Mouse (Mus musculus): ENCODE measurements at regions not wholly inside any gene's neighbourhood (a gene's known extent, or its start where the extent isn't known, plus 50 kb on each side); places are given as distances from the start of the nearest gene placed in this dataset.

- Histone ChIP-seq H3K4me3 (ENCODE audit: insufficient read depth, low read length) (no peak overlapping the region), H3K27ac (ENCODE audit: insufficient read depth, low read length) (no peak overlapping the region), H3K4me1 (ENCODE audit: control insufficient read depth, insufficient read depth, low read length) (no peaks in the 10 kb centered on the region)
- no peak for TF ChIP-seq POLR2A (IDR thresholded peaks at IDR 0.05; ENCODE audit: low read depth, low read length)
These were observed 157.6 kb upstream of the Chd6 start for GRCm38 (mm10) chr2:161266476-161266875.

DNA sequence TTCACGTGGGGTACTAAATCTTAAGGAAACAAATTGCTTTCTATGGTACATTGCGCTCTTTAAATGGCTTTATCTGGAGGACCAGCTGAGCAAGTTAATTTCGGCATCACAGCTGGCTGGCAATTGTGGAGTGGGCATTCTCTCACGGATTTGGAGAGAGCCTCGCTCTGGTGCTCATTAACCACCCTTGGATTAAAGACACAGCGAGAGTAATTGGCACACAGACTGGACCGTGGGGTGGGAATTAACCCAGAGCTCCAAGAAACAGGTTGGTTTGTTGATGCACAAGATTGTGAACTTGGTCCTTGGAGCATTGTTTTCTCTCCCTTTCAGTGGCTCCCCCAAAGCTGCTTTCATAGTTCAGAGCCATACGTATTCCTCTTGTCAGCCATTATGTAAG, 156.3 kb upstream of the Chd6 start:
- no peaks in the 10 kb centered on the region for H3K4me1 ChIP-seq (ENCODE audit: control insufficient read depth, insufficient read depth, low read length)
- H3K4me3 ChIP-seq (ENCODE audit: insufficient read depth, low read length): no peak overlapping the region
- TF ChIP-seq CTCF (IDR thresholded peaks at IDR 0.05; ENCODE audit: borderline replicate concordance, insufficient read depth, low read length) (no peak), POLR2A (IDR thresholded peaks at IDR 0.05; ENCODE audit: low read depth, low read length) (no peak)
- H3K27ac ChIP-seq (ENCODE audit: insufficient read depth, low read length): no peak overlapping the region

DNA sequence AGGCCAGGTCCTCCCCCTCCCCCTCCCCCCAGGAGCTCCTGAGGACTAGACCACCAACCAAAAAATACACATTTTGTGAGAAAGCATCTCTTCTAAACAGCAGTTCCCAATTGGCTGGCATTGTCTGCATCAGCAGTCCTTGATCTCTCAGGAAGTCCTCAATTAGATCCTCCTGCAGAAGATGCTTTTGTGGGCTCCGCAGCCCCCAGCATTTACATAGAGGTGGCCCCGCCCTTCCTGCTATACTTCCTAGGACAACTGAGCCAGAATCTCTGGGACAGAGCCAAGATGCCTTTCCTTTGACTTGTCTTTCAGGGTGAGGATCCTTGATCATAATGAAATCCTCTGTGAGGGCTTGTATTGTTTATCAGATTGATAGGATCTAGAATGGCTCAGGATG, 143.9 kb upstream of the Chd6 start:
- TF ChIP-seq POLR2A (IDR thresholded peaks at IDR 0.05; ENCODE audit: low read depth, low read length): no peak
- TF ChIP-seq CTCF (IDR thresholded peaks at IDR 0.05; ENCODE audit: borderline replicate concordance, insufficient read depth, low read length): no peak
- H3K4me3 ChIP-seq (ENCODE audit: insufficient read depth, low read length): no peak overlapping the region
- H3K4me1 ChIP-seq (ENCODE audit: control insufficient read depth, insufficient read depth, low read length): no peaks in the 10 kb centered on the region
- H3K27ac ChIP-seq (ENCODE audit: insufficient read depth, low read length): no peak overlapping the region

DNA sequence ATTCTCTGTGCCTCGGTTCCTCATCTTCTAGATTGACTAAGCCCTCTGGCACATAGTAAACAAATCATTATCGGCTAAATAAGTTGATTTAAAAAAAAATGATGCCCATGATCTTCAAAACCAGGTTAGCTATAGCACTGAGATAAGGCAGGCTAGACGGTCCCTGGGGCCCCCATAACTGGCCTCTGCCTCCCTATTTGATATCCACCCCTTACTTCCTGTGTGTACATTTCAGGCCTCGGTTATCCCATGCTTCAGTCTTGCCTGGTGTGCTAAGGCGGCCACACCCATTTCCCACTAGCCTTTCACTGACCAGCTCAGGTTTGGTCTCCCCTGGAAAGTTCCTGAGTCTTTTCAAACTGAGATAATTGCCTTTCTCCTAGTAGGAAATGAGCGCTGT, 132.8 kb upstream of the Chd6 start:
- Histone ChIP-seq H3K4me1 (ENCODE audit: control insufficient read depth, insufficient read depth, low read length) (no peaks in the 10 kb centered on the region), H3K27ac (ENCODE audit: insufficient read depth, low read length) (no peak overlapping the region), H3K4me3 (ENCODE audit: insufficient read depth, low read length) (no peak overlapping the region)
- TF ChIP-seq CTCF (IDR thresholded peaks at IDR 0.05; ENCODE audit: borderline replicate concordance, insufficient read depth, low read length) (no peak), POLR2A (IDR thresholded peaks at IDR 0.05; ENCODE audit: low read depth, low read length) (no peak)

DNA sequence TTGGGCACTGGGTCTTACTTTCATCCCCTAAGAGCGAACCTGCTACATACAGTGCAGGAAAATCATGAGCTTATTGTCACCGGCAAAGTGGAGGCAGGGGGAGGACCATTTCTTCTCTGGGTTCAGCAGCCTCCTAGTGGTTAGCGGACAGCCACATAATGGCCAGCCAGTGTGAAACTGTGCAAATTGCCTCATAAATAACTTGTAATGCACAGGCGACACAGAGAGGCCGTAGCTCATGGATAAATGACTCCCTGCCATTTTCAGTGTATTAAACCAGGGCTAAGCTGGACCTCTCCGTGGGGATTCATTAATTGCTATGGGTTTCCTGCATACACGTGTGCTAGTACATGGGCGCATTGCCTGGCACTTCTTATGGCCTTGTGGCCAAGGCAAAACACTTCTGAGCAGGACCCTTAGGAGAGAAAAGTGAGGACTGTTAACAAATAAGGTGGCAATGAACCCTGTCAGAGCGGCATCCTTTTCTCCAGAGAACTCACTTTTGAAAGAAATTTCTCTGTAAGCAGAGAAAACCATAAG, 128.5 kb upstream of the Chd6 start:
- Histone ChIP-seq H3K4me1 (ENCODE audit: control insufficient read depth, insufficient read depth, low read length) (no peaks in the 10 kb centered on the region), H3K27ac (ENCODE audit: insufficient read depth, low read length) (no peak overlapping the region), H3K4me3 (ENCODE audit: insufficient read depth, low read length) (no peak overlapping the region)
- TF ChIP-seq POLR2A (IDR thresholded peaks at IDR 0.05; ENCODE audit: low read depth, low read length) (no peak), CTCF (IDR thresholded peaks at IDR 0.05; ENCODE audit: borderline replicate concordance, insufficient read depth, low read length) (no peak)

DNA sequence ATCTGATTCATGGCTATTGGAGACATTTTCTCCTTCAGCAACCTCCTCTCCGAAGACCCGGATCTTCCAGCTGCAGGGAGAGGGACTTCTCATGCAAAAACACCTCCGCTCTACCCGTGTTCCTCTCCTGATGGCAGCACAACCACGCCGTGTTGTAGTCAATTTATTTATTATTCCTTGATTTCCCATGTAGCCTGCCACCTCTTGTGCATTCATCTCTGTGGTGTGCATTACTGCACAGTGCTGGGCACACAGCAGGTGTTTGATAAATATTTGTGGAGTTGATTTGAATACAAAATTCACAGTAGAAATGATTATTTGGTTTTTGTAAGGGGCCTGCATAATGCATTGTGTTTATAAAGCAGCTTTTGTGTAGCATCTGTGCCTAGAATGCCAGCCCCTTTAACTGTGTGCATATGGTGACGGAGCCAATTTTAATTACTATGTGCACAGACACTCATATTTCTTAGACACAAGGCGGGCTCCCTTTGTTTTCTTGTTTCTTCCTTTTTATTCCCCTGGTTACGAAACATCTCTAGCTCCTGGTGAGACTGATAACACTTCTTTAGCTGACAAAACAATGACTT, 124.4 kb upstream of the Chd6 start:
- Histone ChIP-seq H3K4me3 (ENCODE audit: insufficient read depth, low read length) (no peak overlapping the region), H3K4me1 (ENCODE audit: control insufficient read depth, insufficient read depth, low read length) (no peaks in the 10 kb centered on the region), H3K27ac (ENCODE audit: insufficient read depth, low read length) (no peak overlapping the region)
- TF ChIP-seq CTCF (IDR thresholded peaks at IDR 0.05; ENCODE audit: borderline replicate concordance, insufficient read depth, low read length) (no peak), POLR2A (IDR thresholded peaks at IDR 0.05; ENCODE audit: low read depth, low read length) (no peak)

GRCm38 (mm10) chr2:161231405-161231804, 122.5 kb upstream of the Chd6 start:
- H3K4me1 ChIP-seq (ENCODE audit: control insufficient read depth, insufficient read depth, low read length): no peaks in the 10 kb centered on the region
- TF ChIP-seq POLR2A (IDR thresholded peaks at IDR 0.05; ENCODE audit: low read depth, low read length) (no peak), CTCF (IDR thresholded peaks at IDR 0.05; ENCODE audit: borderline replicate concordance, insufficient read depth, low read length) (no peak)
- H3K27ac ChIP-seq (ENCODE audit: insufficient read depth, low read length): no peak overlapping the region
- no peak overlapping the region for H3K4me3 ChIP-seq (ENCODE audit: insufficient read depth, low read length)

DNA sequence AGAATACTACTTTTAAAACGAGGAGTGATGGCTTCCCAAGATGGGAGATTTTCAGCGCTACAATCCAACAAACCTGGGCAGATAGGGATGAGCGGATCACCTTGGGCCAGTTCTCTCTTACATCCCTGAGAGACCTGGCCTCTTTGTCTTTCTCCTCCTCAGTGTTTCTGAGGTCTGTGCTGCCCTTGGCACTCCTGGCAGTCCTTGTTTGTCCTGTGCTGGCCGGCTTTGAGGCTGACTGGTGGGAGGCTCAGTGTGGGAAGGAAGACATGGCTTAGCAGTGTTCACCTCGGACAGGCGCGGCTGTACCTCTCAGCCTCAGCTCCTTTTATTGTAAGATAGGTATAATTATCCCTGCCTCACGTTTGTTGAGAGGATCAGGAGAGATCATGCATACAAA, 106.9 kb upstream of the Chd6 start:
- TF ChIP-seq CTCF (IDR thresholded peaks at IDR 0.05; ENCODE audit: borderline replicate concordance, insufficient read depth, low read length): no peak
- TF ChIP-seq POLR2A (IDR thresholded peaks at IDR 0.05; ENCODE audit: low read depth, low read length): no peak
- Histone ChIP-seq H3K27ac (ENCODE audit: insufficient read depth, low read length) (no peak overlapping the region), H3K4me1 (ENCODE audit: control insufficient read depth, insufficient read depth, low read length) (no peaks in the 10 kb centered on the region)

GRCm38 (mm10) chr2:161214681-161215458, 106.0 kb upstream of the Chd6 start:
- no peak for TF ChIP-seq POLR2A (IDR thresholded peaks at IDR 0.05; ENCODE audit: low read depth, low read length)
- peak; percentile 78 for TF ChIP-seq CTCF (IDR thresholded peaks at IDR 0.05; ENCODE audit: borderline replicate concordance, insufficient read depth, low read length)
- Histone ChIP-seq H3K4me1 (ENCODE audit: control insufficient read depth, insufficient read depth, low read length) (no peaks in the 10 kb centered on the region), H3K4me3 (ENCODE audit: insufficient read depth, low read length) (no peak overlapping the region), H3K27ac (ENCODE audit: insufficient read depth, low read length) (no peak overlapping the region)

More for the DNA sequence above, 106.9 kb upstream of the Chd6 start:
- no peak overlapping the region for H3K4me3 ChIP-seq (ENCODE audit: insufficient read depth, low read length)

DNA sequence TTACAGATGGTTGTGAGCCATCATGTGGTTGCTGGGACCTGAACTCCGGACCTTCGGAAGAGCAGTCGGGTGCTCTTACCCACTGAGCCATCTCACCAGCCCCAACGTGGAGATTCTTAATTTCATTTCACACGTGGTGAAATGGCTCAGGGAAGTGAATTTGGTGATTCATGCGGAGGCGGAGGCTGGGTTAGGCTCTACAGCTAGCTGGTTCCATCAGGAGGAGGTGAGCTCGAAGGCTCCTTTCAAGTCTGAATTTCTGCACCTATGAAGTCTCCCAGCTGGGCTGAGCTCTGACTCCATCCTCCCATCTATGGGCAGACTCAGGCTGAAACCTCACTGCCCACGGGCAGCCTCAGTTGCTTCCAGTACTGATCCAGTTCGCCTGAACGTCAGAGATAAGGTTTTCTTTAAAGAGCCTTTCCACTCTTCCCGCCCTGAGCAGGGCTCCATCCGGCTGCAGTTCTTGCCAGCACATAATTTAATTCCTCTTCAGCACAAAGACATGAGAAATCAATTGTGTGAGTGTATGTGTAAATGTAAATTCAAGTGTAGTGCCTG, 103.5 kb upstream of the Chd6 start:
- no peak for TF ChIP-seq CTCF (IDR thresholded peaks at IDR 0.05; ENCODE audit: borderline replicate concordance, insufficient read depth, low read length)
- Histone ChIP-seq H3K4me3 (ENCODE audit: insufficient read depth, low read length) (no peak overlapping the region), H3K27ac (ENCODE audit: insufficient read depth, low read length) (no peak overlapping the region), H3K4me1 (ENCODE audit: control insufficient read depth, insufficient read depth, low read length) (no peaks in the 10 kb centered on the region)
